Mouse (Mus musculus): ENCODE data around the gene Tmem175.

The Tmem175 gene

GRCm38 (mm10) chr5:108678296-108678854 lies 48.8 kb downstream of the Tmem175 start:
- DNase-seq (ENCODE audit: low read depth): no peak

- peak; percentile 21 for DNase-seq (ENCODE audit: low read depth)
Measured at GRCm38 (mm10) chr5:108679909-108680308, 50.3 kb downstream of the Tmem175 start.

- no peak for DNase-seq (ENCODE audit: low read depth)
Measured at GRCm38 (mm10) chr5:108680871-108681270, 51.3 kb downstream of the Tmem175 start.

- no peak for DNase-seq (ENCODE audit: low read depth)
Measured at GRCm38 (mm10) chr5:108689091-108689490, 59.5 kb downstream of the Tmem175 start.

GRCm38 (mm10) chr5:108691152-108691551 lies 61.6 kb downstream of the Tmem175 start:
- DNase-seq (ENCODE audit: low read depth): peak; percentile 56

GRCm38 (mm10) chr5:108692271-108692670 lies 62.7 kb downstream of the Tmem175 start, which contains the start of gene Fgfrl1:
TSS of gene Fgfrl1 (plus strand) at chr5:108692382.
- peak; percentile 86 for DNase-seq (ENCODE audit: low read depth)

GRCm38 (mm10) chr5:108693872-108694288 lies 64.3 kb downstream of the Tmem175 start:
- DNase-seq (ENCODE audit: low read depth): peak; percentile 93

- DNase-seq (ENCODE audit: low read depth): peak; percentile 43
Measured at GRCm38 (mm10) chr5:108694352-108695261, 65.0 kb downstream of the Tmem175 start.

- DNase-seq (ENCODE audit: low read depth): no peak
Measured at GRCm38 (mm10) chr5:108695861-108696260, 66.3 kb downstream of the Tmem175 start.

GRCm38 (mm10) chr5:108696542-108696941 lies 67.0 kb downstream of the Tmem175 start:
- DNase-seq (ENCODE audit: low read depth): no peak

- DNase-seq (ENCODE audit: low read depth): no peak
Measured at GRCm38 (mm10) chr5:108697341-108697753, 67.8 kb downstream of the Tmem175 start.
